Mouse (Mus musculus) cerebellum, adult 9-11 months (tissue): ENCODE measurements at regions not wholly inside any gene's neighbourhood (a gene's known extent, or its start where the extent isn't known, plus 50 kb on each side); places are given as distances from the start of the nearest gene placed in this dataset.
A peak's percentile ranks its signal among the peaks of the same experiment; 100 is the strongest.

Experiments used
- DNase-seq: peaks from one replicate; pipeline ENCODE4 v3.0.0; 2022

- DNase-seq = peak; percentile 42
Observed at GRCm38 (mm10) chr8:101097851-101098250, 1681.6 kb upstream of the Cdh8 start.
